Comparison of ENCODE assay signal across 14 mouse cellular contexts in genomic region chr5:119837306-119837675, GRCm38 (mm10). TPM values are rescaled to one million over a fixed set of nuclear protein-coding genes. Genes with fewer than 3 reads are reported as not detected.
DNase-seq lines count a peak whose midpoint lies in the region; ATAC-seq and TF ChIP-seq lines count a peak whose summit lies in the region.
"Had no signal": no experiment of that assay in that cellular context is flagged by ENCODE, and none has a peak within 500 bp of the region (broad histone marks: within the 10 kb centered on the region; RNA-seq: fewer than 3 reads in every experiment).

No protein-coding gene starts in this region.

- no peak overlapping the region for H3K4me2 ChIP-seq in forebrain, embryonic 12.5 days
- peak overlapping the region; percentile 59 for H3K4me2 ChIP-seq in lung, embryonic 15.5 days

- H3K4me1 ChIP-seq in forebrain, embryonic 10.5 days, result peaks cover 12% of the 10 kb centered on the region
- peaks cover 4% of the 10 kb centered on the region; the same call in 1 of the 2 replicates for H3K4me1 ChIP-seq in forebrain, embryonic 12.5 days
- no peaks in the 10 kb centered on the region for H3K4me1 ChIP-seq in lung, embryonic 15.5 days
- H3K4me1 ChIP-seq in limb, embryonic 10.5 days, result peaks cover 34% of the 10 kb centered on the region
- H3K4me1 ChIP-seq in kidney, adult 2 months (ENCODE audit: control insufficient read depth, insufficient read depth, low read length), result no peaks in the 10 kb centered on the region

- no peak overlapping the region for H3K4me3 ChIP-seq in forebrain, embryonic 10.5 days
- no peak overlapping the region for H3K4me3 ChIP-seq in forebrain, embryonic 12.5 days (replicated peaks)
- peak overlapping the region; percentile 55 for H3K4me3 ChIP-seq in lung, embryonic 15.5 days
- H3K4me3 ChIP-seq in limb, embryonic 10.5 days, result peak overlapping the region; percentile 64
- H3K4me3 ChIP-seq in kidney, adult 2 months (ENCODE audit: insufficient read depth, low read depth, low read length), result no peak overlapping the region
- H3K4me3 ChIP-seq: erythroblast, embryonic 14.5 days had no signal

- no peak for ATAC-seq in forebrain, embryonic 12.5 days (ENCODE audit: low FRiP score)
- ATAC-seq in lung, embryonic 15.5 days (ENCODE audit: borderline replicate concordance, extremely low read depth, low FRiP score, low TSS enrichment), result no peak
- ATAC-seq: hindbrain, postnatal 0 days had no signal

- WGBS in forebrain, embryonic 10.5 days, result under 1% methylated on average over 19 of the region's 19 CpGs
- under 1% methylated on average over 19 of the region's 19 CpGs for WGBS in forebrain, embryonic 12.5 days
- WGBS in lung, embryonic 15.5 days, result 1% methylated on average over 19 of the region's 19 CpGs
- WGBS in limb, embryonic 10.5 days, result under 1% methylated on average over 19 of the region's 19 CpGs
- 4% methylated on average over 19 of the region's 19 CpGs for WGBS in kidney, adult 2 months

- H3K27me3 ChIP-seq in forebrain, embryonic 10.5 days (ENCODE audit: poor library complexity, severe bottlenecking), result peaks cover 100% of the 10 kb centered on the region
- peaks cover 99% of the 10 kb centered on the region for H3K27me3 ChIP-seq in forebrain, embryonic 12.5 days
- peaks cover 82% of the 10 kb centered on the region for H3K27me3 ChIP-seq in lung, embryonic 15.5 days
- peaks cover 98% of the 10 kb centered on the region for H3K27me3 ChIP-seq in limb, embryonic 10.5 days (ENCODE audit: low read depth, poor library complexity, severe bottlenecking)
- no peaks in the 10 kb centered on the region for H3K27me3 ChIP-seq in kidney, adult 2 months (replicated peaks; ENCODE audit: control insufficient read depth, insufficient read depth, low read length)

- no peaks in the 10 kb centered on the region for H3K9me3 ChIP-seq in forebrain, embryonic 10.5 days
- H3K9me3 ChIP-seq in forebrain, embryonic 12.5 days, result no peaks in the 10 kb centered on the region
- H3K9me3 ChIP-seq in lung, embryonic 15.5 days, result no peaks in the 10 kb centered on the region
- H3K9me3 ChIP-seq in limb, embryonic 10.5 days (replicated peaks), result no peaks in the 10 kb centered on the region

- H3K27ac ChIP-seq in forebrain, embryonic 10.5 days, result no peak overlapping the region
- H3K27ac ChIP-seq in forebrain, embryonic 12.5 days, result no peak overlapping the region
- H3K27ac ChIP-seq in lung, embryonic 15.5 days, result peak overlapping the region; percentile 90
- peak overlapping the region; percentile 99 for H3K27ac ChIP-seq in limb, embryonic 10.5 days
- H3K27ac ChIP-seq in kidney, adult 2 months (ENCODE audit: insufficient read depth, low read depth, low read length), result no peak overlapping the region
- H3K27ac ChIP-seq: hindbrain, postnatal 0 days; kidney, postnatal 0 days had no signal

- no peak for TF ChIP-seq CTCF in brain, embryonic 14.5 days (IDR thresholded peaks at IDR 0.05; ENCODE audit: borderline replicate concordance, extremely low read depth, insufficient read depth, insufficient read length)
- no peak for TF ChIP-seq CTCF in kidney, adult 2 months (conservative IDR thresholded peaks at IDR 0.05; ENCODE audit: insufficient read depth, insufficient read length, low read depth, low read length)

- no peak for TF ChIP-seq POLR2A in brain, embryonic 14.5 days (IDR thresholded peaks at IDR 0.05; ENCODE audit: borderline replicate concordance, extremely low read depth, insufficient read depth, insufficient read length, poor library complexity, severe bottlenecking)
- TF ChIP-seq POLR2A in kidney, adult 2 months (IDR thresholded peaks at IDR 0.05; ENCODE audit: low read depth, low read length), result no peak

- no peak overlapping the region for H3K9ac ChIP-seq in forebrain, embryonic 12.5 days
- H3K9ac ChIP-seq in lung, embryonic 15.5 days, result peak overlapping the region; percentile 72

- DNase-seq in forebrain, embryonic 10.5 days (ENCODE audit: extremely low spot score, low spot score), result peak; percentile 43
- DNase-seq in lung, postnatal 14 days, result no peak
- DNase-seq in brain, embryonic 14.5 days (ENCODE audit: low read depth), result peak; percentile 10
- peak; percentile 71 for DNase-seq in limb, embryonic 10.5 days (ENCODE audit: low spot score)
- DNase-seq in kidney, adult 2 months, result no peak
- no peak for DNase-seq in frontal cortex, postnatal 14 days (ENCODE audit: low spot score in 2 of 2)
- DNase-seq: cerebellum, adult 9-11 months; layer of hippocampus, adult 9-11 months; thymus, postnatal 25 days had no signal

- H3K36me3 ChIP-seq in forebrain, embryonic 10.5 days (replicated peaks), result no peaks in the 10 kb centered on the region
- no peaks in the 10 kb centered on the region for H3K36me3 ChIP-seq in forebrain, embryonic 12.5 days (replicated peaks)
- H3K36me3 ChIP-seq in lung, embryonic 15.5 days, result no peaks in the 10 kb centered on the region
- H3K36me3 ChIP-seq in limb, embryonic 10.5 days, result peaks cover 46% of the 10 kb centered on the region
- no peaks in the 10 kb centered on the region for H3K36me3 ChIP-seq in kidney, adult 2 months (ENCODE audit: control insufficient read depth, insufficient read depth, low read length)

RNA-seq across cellular contexts. Expression of gene Tbx5, which starts 4.8 kb away (rescaled TPM):
- 0.04 and 0.41 TPM in 2 replicates for polyA plus RNA-seq in forebrain, embryonic 10.5 days (2016; fragmentation: Nextera tagmentation; extraction: Ambion mirVana)
- polyA plus RNA-seq in forebrain, embryonic 12.5 days (2016; fragmentation: Nextera tagmentation; extraction: Ambion mirVana), result 0.08 and 0.11 TPM in 2 replicates
- polyA plus RNA-seq in lung, embryonic 15.5 days (2015; fragmentation: Nextera tagmentation; extraction: Ambion mirVana), result 50.1 and 55.7 TPM in 2 replicates
- polyA plus RNA-seq in brain, embryonic 14.5 days (2012; rRNA removed), result 0.05 and 0.10 TPM in 2 replicates
- 35.6 and 39.1 TPM in 2 replicates for polyA plus RNA-seq in limb, embryonic 10.5 days (2016; fragmentation: Nextera tagmentation; extraction: Ambion mirVana)
- 0.05 and 0.06 TPM in 2 replicates for polyA plus RNA-seq in kidney, adult 2 months (2012; rRNA removed)
- polyA plus RNA-seq: erythroblast, embryonic 14.5 days; kidney, postnatal 0 days had no signal

Comparison
In these comparisons a context has a peak if more than half of its experiments do, and no peak if none do; other contexts are left out.
1. DNase-seq: peak in forebrain, embryonic 10.5 days (single experiment), brain, embryonic 14.5 days (single experiment) and limb, embryonic 10.5 days (single experiment); none in lung, postnatal 14 days (single experiment), kidney, adult 2 months (single experiment) and frontal cortex, postnatal 14 days (0 of 2).
2. H3K27ac ChIP-seq: peak in lung, embryonic 15.5 days (single experiment) and limb, embryonic 10.5 days (single experiment); none in forebrain, embryonic 10.5 days (single experiment), forebrain, embryonic 12.5 days (single experiment) and kidney, adult 2 months (single experiment).
3. H3K4me3 ChIP-seq: peak in lung, embryonic 15.5 days (single experiment) and limb, embryonic 10.5 days (single experiment); none in forebrain, embryonic 10.5 days (single experiment), forebrain, embryonic 12.5 days (single experiment) and kidney, adult 2 months (single experiment).
4. RNA of gene Tbx5, which starts 4.8 kb away (polyA plus RNA-seq): 50.1 to 55.7 TPM in lung, embryonic 15.5 days and 35.6 to 39.1 TPM in limb, embryonic 10.5 days; 0.08 to 0.11 TPM in forebrain, embryonic 12.5 days, 0.05 to 0.06 TPM in kidney, adult 2 months, 0.05 to 0.10 TPM in brain, embryonic 14.5 days and 0.04 to 0.41 TPM in forebrain, embryonic 10.5 days; every median in the first group is over 10 times any median in the second.